Mouse (Mus musculus) left cerebral cortex, postnatal 25 days (tissue): ENCODE measurements around the gene Crlf1. TPM values are rescaled to one million over a fixed set of nuclear protein-coding genes. Genes with fewer than 3 reads are reported as not detected.

Source experiments
- DNase-seq, 2 experiments: peaks; one replicate each; pipeline ENCODE4 v3.0.0; 2022; ENCODE audit warnings: low spot score in 2 of 2, mixed read lengths in 1 of 2
- intact Hi-C: fragments of 180-260 bp; cut with DNase I; formaldehyde crosslinking; loops from one replicate; pipeline ENCODE4 v1.15.1; 2025
- total RNA-seq, 2 experiments: library from RNA; stranded (reverse); gene quantifications; 2 replicates each; pipeline ENCODE4 v1.2.3; 2021

Gene Crlf1
- total RNA-seq, 2 experiments from 2014 or later, result 2.3 to 3.5 TPM

DNA sequence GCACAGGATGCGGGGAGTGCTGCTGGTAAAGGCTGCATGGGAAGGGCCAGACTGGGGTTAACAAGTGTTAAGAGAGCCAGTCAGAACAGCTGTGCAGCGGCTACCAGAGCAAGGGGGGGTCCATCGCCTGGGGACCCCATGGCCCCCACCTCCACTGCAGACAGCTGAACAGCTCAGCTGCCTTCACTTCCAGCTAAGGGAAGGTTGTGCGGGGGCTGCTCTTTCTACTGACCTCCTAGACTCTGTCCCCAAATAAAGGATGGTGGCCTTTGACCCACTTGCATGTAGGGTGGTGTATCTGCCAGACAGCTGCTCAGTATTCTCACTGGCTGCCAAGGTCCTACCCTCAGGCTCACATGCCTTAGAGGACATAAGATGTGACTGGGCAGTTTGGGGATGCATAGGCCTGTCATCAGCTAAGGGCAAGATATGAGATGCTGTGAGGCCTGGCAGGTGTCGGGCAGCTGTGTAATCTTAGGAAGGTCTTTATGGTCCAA lies 25.7 kb upstream of the Crlf1 start:
- DNase-seq, result no peak
- intact Hi-C loops, result no loop called here

DNA sequence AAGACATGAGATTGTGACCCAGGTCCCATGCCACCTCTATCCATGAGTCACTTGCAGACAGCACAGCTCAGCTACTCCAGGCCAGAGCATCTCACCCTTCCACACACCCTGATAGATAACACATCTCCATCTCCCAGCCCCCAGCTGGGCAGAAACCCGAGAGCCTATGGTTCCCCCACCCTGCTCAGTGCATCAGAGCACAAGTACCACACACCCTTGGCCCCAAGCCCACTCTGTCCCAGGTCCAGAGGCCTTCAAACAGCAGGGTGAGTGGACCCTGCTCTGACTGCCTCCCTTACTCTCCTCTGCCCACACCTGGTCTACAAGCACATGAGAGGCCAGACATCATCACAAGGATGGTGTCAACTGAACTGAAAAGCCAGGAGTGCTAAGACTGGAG lies 25.1 kb upstream of the Crlf1 start:
- DNase-seq, result no peak
- intact Hi-C loops, result no loop called here

DNA sequence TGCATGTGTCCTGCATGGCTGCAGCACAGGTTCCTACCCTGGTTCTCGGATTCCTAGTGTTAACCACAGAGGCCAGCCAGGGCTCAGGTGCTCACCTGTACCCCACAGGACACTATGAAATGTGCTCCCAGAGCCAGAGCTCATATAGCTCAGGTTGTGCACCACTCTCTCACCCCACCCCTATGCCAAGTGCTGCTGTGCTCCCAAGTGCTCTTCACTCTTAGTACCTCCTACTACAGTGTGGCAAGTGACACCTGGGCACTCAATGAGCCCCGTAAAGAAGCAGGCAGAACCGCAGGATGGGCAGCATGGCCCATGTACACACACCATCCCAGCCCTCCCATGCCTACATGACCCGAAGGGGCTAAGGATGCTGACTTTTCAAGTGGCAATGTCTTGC lies 24.2 kb upstream of the Crlf1 start:
- intact Hi-C loops, result no loop called here
- no peak for DNase-seq

- intact Hi-C loops, result no loop called here
- DNase-seq, result no peak
Observed at GRCm38 (mm10) chr8:70469295-70469916, 23.6 kb upstream of the Crlf1 start.

GRCm38 (mm10) chr8:70469938-70470337 lies 23.0 kb upstream of the Crlf1 start:
- DNase-seq, result no peak
- intact Hi-C loops, result no loop called here

DNA sequence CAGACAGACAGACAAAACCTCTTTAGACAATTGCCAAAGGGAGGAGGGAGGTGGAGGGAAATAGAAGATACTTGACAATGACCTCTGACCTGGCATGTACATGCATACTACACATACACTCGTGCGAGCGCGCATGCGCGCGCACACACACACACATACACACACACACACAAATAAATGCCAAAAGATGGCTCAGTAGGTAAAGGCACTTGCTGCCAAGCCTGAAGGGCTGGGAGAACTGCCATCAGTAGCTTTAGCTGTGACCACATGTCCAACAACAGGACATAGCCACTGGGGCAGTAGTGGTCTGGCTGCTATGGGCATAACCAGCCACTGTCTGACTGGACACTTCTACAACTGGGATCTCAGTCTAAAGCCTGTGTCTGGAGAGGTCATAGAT lies 21.1 kb upstream of the Crlf1 start:
- intact Hi-C loops, result no loop called here
- no peak for DNase-seq

GRCm38 (mm10) chr8:70476333-70477268 lies 16.4 kb upstream of the Crlf1 start, which contains the start of gene Klhl26:
TSS of gene Klhl26 (minus strand) at chr8:70476968.
- peak; percentile 86 to 93 for DNase-seq
- intact Hi-C loops, result no loop called here

GRCm38 (mm10) chr8:70477269-70477982 lies 15.5 kb upstream of the Crlf1 start:
- intact Hi-C loops, result no loop called here
- no peak for DNase-seq

DNA sequence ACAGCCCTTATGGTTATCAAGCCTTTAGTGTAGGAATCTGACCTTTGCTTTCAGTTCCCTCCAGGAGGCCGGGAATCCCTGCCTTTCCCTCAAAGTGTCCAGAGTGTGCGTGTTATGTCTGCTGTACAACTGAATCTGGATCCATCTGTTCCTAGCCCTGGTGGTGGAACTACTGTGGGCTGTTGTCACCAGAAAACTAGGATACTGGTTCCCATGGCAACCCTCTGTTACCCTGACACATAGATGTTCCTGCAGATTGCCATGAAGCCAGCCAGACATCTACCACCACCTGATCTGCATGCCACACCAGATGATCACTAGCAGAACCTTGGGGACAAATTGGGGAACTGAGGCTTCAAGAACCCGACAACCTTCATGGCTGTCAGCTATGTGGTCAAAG lies 11.1 kb upstream of the Crlf1 start:
- intact Hi-C loops, result no loop called here

DNA sequence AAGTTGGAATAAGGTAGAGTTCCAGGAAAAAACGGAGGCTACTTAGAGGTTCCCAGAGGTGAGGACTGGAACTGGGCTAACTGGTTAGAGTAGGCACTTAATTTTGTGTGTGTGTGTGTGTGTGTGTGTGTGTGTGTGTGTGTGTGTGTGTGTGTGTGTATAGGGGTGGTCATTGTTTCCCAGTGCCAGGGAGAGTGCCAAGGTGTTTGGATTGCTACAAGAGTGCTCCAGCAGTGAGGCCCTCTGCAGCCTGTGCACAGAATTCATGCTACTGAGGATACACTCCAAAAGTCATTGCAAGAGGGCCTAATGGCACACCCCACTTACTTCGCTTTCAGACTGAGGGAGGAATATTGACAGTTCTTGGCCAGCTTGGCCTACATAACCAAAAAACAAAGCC lies 10.0 kb upstream of the Crlf1 start:
- intact Hi-C loops, result no loop called here
- no peak for DNase-seq

More for the DNA sequence above, 11.1 kb upstream of the Crlf1 start:
- peak; percentile 73 to 94 for DNase-seq

GRCm38 (mm10) chr8:70486191-70486681 lies 6.7 kb upstream of the Crlf1 start:
- DNase-seq, result peak in 1 of 2 experiments; percentile 37
- intact Hi-C loops, result loop anchor here (5.0 kb wide), 1 partner anchor 69 kb away; no protein-coding TSS in a partner anchor

- intact Hi-C loops, result loop anchor here (5.0 kb wide), 1 partner anchor 70 kb away; no protein-coding TSS in a partner anchor
Observed at GRCm38 (mm10) chr8:70486941-70487520, 5.9 kb upstream of the Crlf1 start, which contains the start of gene Tmem59l. TSS of gene Tmem59l (minus strand) at chr8:70487358.

GRCm38 (mm10) chr8:70487993-70488796 lies 4.8 kb upstream of the Crlf1 start:
- DNase-seq, result no peak
- intact Hi-C loops, result loop anchor here (5.0 kb wide), 1 partner anchor 71 kb away; no protein-coding TSS in a partner anchor

More at GRCm38 (mm10) chr8:70486941-70487520, 5.9 kb upstream of the Crlf1 start, which contains the start of gene Tmem59l:
- peak; percentile 63 to 64 for DNase-seq

- intact Hi-C loops, result loop anchor here (5.0 kb wide), 1 partner anchor 72 kb away; no protein-coding TSS in a partner anchor
- DNase-seq, result no peak
Observed at GRCm38 (mm10) chr8:70488931-70489470, 4.0 kb upstream of the Crlf1 start.

GRCm38 (mm10) chr8:70489576-70489975 lies 3.4 kb upstream of the Crlf1 start:
- DNase-seq, result no peak
- intact Hi-C loops, result loop anchor here (5.0 kb wide), 1 partner anchor 72 kb away; no protein-coding TSS in a partner anchor

GRCm38 (mm10) chr8:70490061-70490879 lies 2.7 kb upstream of the Crlf1 start:
- intact Hi-C loops, result no loop called here
- no peak for DNase-seq

DNA sequence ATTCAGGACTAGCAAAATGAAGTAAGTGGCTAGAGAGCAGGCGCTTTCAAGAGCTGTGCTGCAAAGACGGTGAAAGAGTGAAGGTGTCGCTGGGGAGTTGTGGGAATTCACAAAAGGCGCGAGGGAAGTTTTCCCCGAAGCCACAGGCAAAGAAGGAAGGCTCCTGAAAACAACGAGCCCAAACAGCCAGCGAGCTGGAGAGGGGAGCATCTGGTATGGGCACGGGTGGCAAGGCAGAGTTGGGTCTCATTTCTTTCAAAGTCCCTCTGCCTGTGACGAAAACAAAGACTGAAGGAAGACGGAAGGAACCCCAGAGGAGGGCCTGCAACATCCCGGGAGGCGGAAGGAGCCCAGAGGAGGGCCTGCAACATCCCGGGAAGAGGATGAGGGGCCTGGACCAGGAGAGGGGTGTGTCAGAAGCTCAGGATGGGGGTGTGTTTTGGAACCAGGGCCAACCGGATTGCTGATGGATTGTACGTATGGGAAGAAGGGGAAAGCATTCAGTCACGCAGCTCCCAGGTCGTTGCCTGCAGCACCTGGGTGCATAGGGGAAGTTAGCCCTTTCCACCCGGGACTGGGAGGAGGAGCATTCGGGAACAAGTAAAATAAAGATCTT lies 2.0 kb upstream of the Crlf1 start:
- intact Hi-C loops, result no loop called here
- DNase-seq, result no peak
